Mouse (Mus musculus) myocyte (in vitro differentiated cells): ENCODE results near the gene Hsd17b1. TPM values are rescaled to one million over a fixed set of nuclear protein-coding genes. Genes with fewer than 3 reads are reported as not detected.
A peak's percentile ranks its signal among the peaks of the same experiment; 100 is the strongest.

Experiments
- H3K27me3 ChIP-seq: one replicate; pipeline ENCODE4 v1.6.1; 2011; ENCODE audit not compliant: control insufficient read depth, insufficient read depth, insufficient read length
- H3K36me3 ChIP-seq: one replicate; pipeline ENCODE4 v1.6.1; 2011; ENCODE audit not compliant: control insufficient read depth, insufficient read depth
- H3K4me2 ChIP-seq: one replicate; pipeline ENCODE4 v1.6.1; 2011; ENCODE audit warnings: low read depth, control low read depth
- H3K4me3 ChIP-seq: one replicate; pipeline ENCODE4 v1.5.1; 2011; ENCODE audit warnings: mild to moderate bottlenecking, control low read depth, moderate library complexity
- H3K79me2 ChIP-seq: one replicate; pipeline ENCODE4 v1.6.1; 2011; ENCODE audit not compliant: control insufficient read depth, insufficient read depth
- H3ac ChIP-seq: one replicate; pipeline ENCODE4 v1.6.1; 2011; ENCODE audit not compliant: control insufficient read depth, insufficient read length
- CEBPB ChIP-seq: IDR thresholded peaks from 2 replicates; pipeline ENCODE4 v1.6.1; 2011; ENCODE audit warnings: mild to moderate bottlenecking, moderate library complexity; ENCODE audit not compliant: poor library complexity, insufficient read depth, severe bottlenecking
- E2F4 ChIP-seq: IDR thresholded peaks from one replicate; pipeline ENCODE4 v1.6.1; 2011; ENCODE audit warnings: mild to moderate bottlenecking, control low read depth, moderate library complexity; ENCODE audit not compliant: insufficient read depth
- MAX ChIP-seq: IDR thresholded peaks from one replicate; pipeline ENCODE4 v1.6.1; 2011; ENCODE audit warnings: low read depth, mild to moderate bottlenecking, control low read depth
- MYOD1 ChIP-seq, 3 experiments: IDR thresholded peaks; one replicate each; pipeline ENCODE4 v1.6.1; 2011; ENCODE audit warnings: control low read depth in 2 of 3, low read depth in 2 of 3, mild to moderate bottlenecking in 2 of 3, moderate library complexity in 1 of 3; ENCODE audit not compliant: insufficient read length in 2 of 3, control insufficient read depth in 1 of 3
- MYOG ChIP-seq, 3 experiments: IDR thresholded peaks; one replicate each; pipeline ENCODE4 v1.6.1; 2011; ENCODE audit warnings: control low read depth in 2 of 3, low read depth in 2 of 3, mild to moderate bottlenecking in 2 of 3; ENCODE audit not compliant: insufficient read length in 2 of 3, control insufficient read depth in 1 of 3, insufficient read depth in 1 of 3
- POLR2A ChIP-seq: IDR thresholded peaks from one replicate; pipeline ENCODE4 v1.6.1; 2011; ENCODE audit warnings: low read depth, mild to moderate bottlenecking, control low read depth, moderate library complexity; ENCODE audit not compliant: insufficient read length
- POLR2AphosphoS2 ChIP-seq: IDR thresholded peaks from one replicate; pipeline ENCODE4 v1.6.1; 2011; ENCODE audit warnings: low read depth, control low read depth; ENCODE audit not compliant: insufficient read length
- REST ChIP-seq: IDR thresholded peaks from one replicate; pipeline ENCODE4 v1.6.1; 2011; ENCODE audit warnings: mild to moderate bottlenecking, control low read depth, moderate library complexity; ENCODE audit not compliant: insufficient read depth, insufficient read length
- SRF ChIP-seq: IDR thresholded peaks from one replicate; pipeline ENCODE4 v1.6.1; 2011; ENCODE audit warnings: low read depth; ENCODE audit not compliant: control insufficient read depth, insufficient read length
- TCF12 ChIP-seq: IDR thresholded peaks from one replicate; pipeline ENCODE4 v1.6.1; 2011; ENCODE audit warnings: mild to moderate bottlenecking, control low read depth; ENCODE audit not compliant: poor library complexity, insufficient read depth, severe bottlenecking
- TCF3 ChIP-seq: IDR thresholded peaks from one replicate; pipeline ENCODE4 v1.6.1; 2011; ENCODE audit warnings: low read depth, control low read depth; ENCODE audit not compliant: insufficient read length
- USF1 ChIP-seq: IDR thresholded peaks from one replicate; pipeline ENCODE4 v1.6.1; 2011; ENCODE audit warnings: low read depth, mild to moderate bottlenecking, control low read depth, moderate library complexity
- polyA plus RNA-seq: library from polyadenylated mRNA; unstranded; fragments of >200 nt; fragmentation: generic; extraction: Trizol; gene quantifications from one replicate; pipeline ENCODE4 v1.2.1, GENCODE M21; 2012; ENCODE audit warnings: missing spikeins

Hsd17b1 gene
- polyA plus RNA-seq, 1 experiment, result 0.49 TPM

- TF ChIP-seq REST, result no peak
- no peak for TF ChIP-seq POLR2AphosphoS2
- TF ChIP-seq MYOD1 (IDR thresholded peaks at IDR 0.05; ENCODE audit: control insufficient read depth in 1 of 3, insufficient read length in 2 of 3, low read depth in 2 of 3), result peak in 1 of 3 experiments; percentile 5
These were observed 11.4 kb upstream of the Hsd17b1 start for GRCm38 (mm10) chr11:101066549-101067412.

GRCm38 (mm10) chr11:101069391-101070188 is 8.6 kb upstream of the Hsd17b1 start, which contains the start of gene Naglu:
Gene Naglu (plus strand): TSS chr11:101070012.
- peak within 1 kb of the TSS; percentile 89 for H3K4me2 ChIP-seq
- H3K36me3 ChIP-seq, result no peaks in the 10 kb centered on the region
- peak within 1 kb of the TSS; percentile 14 for H3ac ChIP-seq
- TF ChIP-seq SRF (peak; percentile 9), USF1 (peak; percentile 98), TCF3 (no peak), MYOD1 (IDR thresholded peaks at IDR 0.05; ENCODE audit: control insufficient read depth in 1 of 3, insufficient read length in 2 of 3, low read depth in 2 of 3) (peak in 1 of 3 experiments; percentile 5), POLR2A (peak; percentile 85), POLR2AphosphoS2 (peak; percentile 82), CEBPB (no peak), REST (no peak), E2F4 (no peak)
- no peaks in the 10 kb centered on the region for H3K79me2 ChIP-seq
- no peaks in the 10 kb centered on the region for H3K27me3 ChIP-seq
- H3K4me3 ChIP-seq, result peak within 1 kb of the TSS; percentile 38

More at GRCm38 (mm10) chr11:101066549-101067412, 11.4 kb upstream of the Hsd17b1 start:
- H3K27me3 ChIP-seq, result no peaks in the 10 kb centered on the region
- no peaks in the 10 kb centered on the region for H3K79me2 ChIP-seq
- H3K4me3 ChIP-seq, result no peak overlapping the region
- no peak overlapping the region for H3K4me2 ChIP-seq
- H3ac ChIP-seq, result no peak overlapping the region
- no peaks in the 10 kb centered on the region for H3K36me3 ChIP-seq

- TF ChIP-seq MYOD1 (IDR thresholded peaks at IDR 0.05; ENCODE audit: control insufficient read depth in 1 of 3, insufficient read length in 2 of 3, low read depth in 2 of 3) (peak in 1 of 3 experiments; percentile 59), POLR2AphosphoS2 (no peak)
- H3K79me2 ChIP-seq, result no peaks in the 10 kb centered on the region
- peak overlapping the region; percentile 14 for H3ac ChIP-seq
- H3K36me3 ChIP-seq, result no peaks in the 10 kb centered on the region
- peak overlapping the region; percentile 88 for H3K4me2 ChIP-seq
- H3K4me3 ChIP-seq, result peak overlapping the region; percentile 38
- H3K27me3 ChIP-seq, result no peaks in the 10 kb centered on the region
These were observed 8.1 kb upstream of the Hsd17b1 start for GRCm38 (mm10) chr11:101070189-101070527.

- TF ChIP-seq POLR2A (no peak), CEBPB (no peak), TCF3 (no peak), REST (no peak), MYOD1 (IDR thresholded peaks at IDR 0.05; ENCODE audit: control insufficient read depth in 1 of 3, insufficient read length in 2 of 3, low read depth in 2 of 3) (no peak), MYOG (IDR thresholded peaks at IDR 0.05; ENCODE audit: control insufficient read depth in 1 of 3, insufficient read depth in 1 of 3, insufficient read length in 2 of 3, low read depth in 2 of 3) (no peak)
- H3ac ChIP-seq, result peak overlapping the region; percentile 14
- no peaks in the 10 kb centered on the region for H3K27me3 ChIP-seq
- peak overlapping the region; percentile 38 for H3K4me3 ChIP-seq
- no peaks in the 10 kb centered on the region for H3K79me2 ChIP-seq
- H3K36me3 ChIP-seq, result no peaks in the 10 kb centered on the region
- peak overlapping the region; percentile 88 for H3K4me2 ChIP-seq
These were observed 7.2 kb upstream of the Hsd17b1 start for GRCm38 (mm10) chr11:101070987-101071386.

- Histone ChIP-seq H3K79me2 (no peaks in the 10 kb centered on the region), H3K4me2 (no peak overlapping the region), H3K27me3 (no peaks in the 10 kb centered on the region), H3K36me3 (no peaks in the 10 kb centered on the region), H3K4me3 (no peak overlapping the region), H3ac (no peak overlapping the region)
- TF ChIP-seq MAX (no peak), REST (no peak), POLR2AphosphoS2 (no peak), E2F4 (no peak), CEBPB (no peak), USF1 (no peak), TCF12 (no peak), POLR2A (no peak), TCF3 (no peak), MYOD1 (IDR thresholded peaks at IDR 0.05; ENCODE audit: control insufficient read depth in 1 of 3, insufficient read length in 2 of 3, low read depth in 2 of 3) (no peak), SRF (no peak), MYOG (IDR thresholded peaks at IDR 0.05; ENCODE audit: control insufficient read depth in 1 of 3, insufficient read depth in 1 of 3, insufficient read length in 2 of 3, low read depth in 2 of 3) (no peak)
These were observed 6.3 kb upstream of the Hsd17b1 start for GRCm38 (mm10) chr11:101071810-101072428.
